Mouse (Mus musculus): ENCODE results near the gene Ssrp1.

- TF ChIP-seq CTCF (IDR thresholded peaks at IDR 0.05; ENCODE audit: control insufficient read depth, insufficient read depth, insufficient replicate concordance, low read depth, low read length) (no peak), POLR2A (IDR thresholded peaks at IDR 0.05; ENCODE audit: control insufficient read depth, low read depth, low read length) (no peak)
Observed at GRCm38 (mm10) chr2:85007729-85008128, 29.3 kb upstream of the Ssrp1 start.
